Mouse (Mus musculus) heart, embryonic 12.5 days (tissue): ENCODE data around the gene Gm14401. TPM values are rescaled to one million over a fixed set of nuclear protein-coding genes. Genes with fewer than 3 reads are reported as not detected.
"Not testable (repeated sequence)": the region's sequence is repeated elsewhere in the genome, so short reads cannot be mapped to it uniquely, and the experiment has no call there.

Experiments used
- ATAC-seq: fragments of 200-750 bp; cut with Nextera tagmentation; 2 replicates; pipeline ENCODE4 v1.8.0; 2017; ENCODE audit warnings: moderate TSS enrichment, moderate library complexity; ENCODE audit not compliant: insufficient number of reproducible peaks, low FRiP score
- H3K27ac ChIP-seq: fragments of 300-500 bp; sonication (generic); 2 replicates; pipeline ENCODE4 v1.5.1; 2016; ENCODE audit warnings: mild to moderate bottlenecking, moderate library complexity; ENCODE audit not compliant: poor library complexity, severe bottlenecking
- H3K27me3 ChIP-seq: fragments of 300-500 bp; sonication (generic); replicated peaks from 2 replicates; pipeline ENCODE4 v1.6.1; 2016; ENCODE audit warnings: mild to moderate bottlenecking, moderate library complexity
- H3K36me3 ChIP-seq: fragments of 300-500 bp; sonication (generic); 2 replicates; pipeline ENCODE4 v1.6.1; 2016; ENCODE audit warnings: mild to moderate bottlenecking, moderate library complexity
- H3K4me1 ChIP-seq: fragments of 300-500 bp; sonication (generic); replicated peaks from 2 replicates; pipeline ENCODE4 v1.6.1; 2016; ENCODE audit warnings: mild to moderate bottlenecking
- H3K4me2 ChIP-seq: fragments of 300-500 bp; sonication (generic); 2 replicates; pipeline ENCODE4 v1.6.1; 2016; ENCODE audit warnings: mild to moderate bottlenecking, moderate library complexity
- H3K4me3 ChIP-seq: fragments of 300-500 bp; sonication (generic); 2 replicates; pipeline ENCODE4 v1.5.1; 2016; ENCODE audit warnings: mild to moderate bottlenecking
- H3K9ac ChIP-seq: fragments of 300-500 bp; sonication (generic); 2 replicates; pipeline ENCODE4 v1.6.1; 2016; ENCODE audit warnings: mild to moderate bottlenecking, moderate library complexity
- H3K9me3 ChIP-seq: fragments of 300-500 bp; sonication (generic); replicated peaks from 2 replicates; pipeline ENCODE4 v1.6.1; 2016; ENCODE audit warnings: mild to moderate bottlenecking, moderate library complexity
- WGBS: fragments of 180-500 bp; shearing (Covaris S2); methylation state at CpG from one replicate; pipeline ENCODE4 v1.1.7; 2016; 5-methylcytosine and 5-hydroxymethylcytosine counted together
- polyA plus RNA-seq: library from polyadenylated mRNA; unstranded; fragments of >200 nt; fragmentation: Nextera tagmentation; extraction: Ambion mirVana; gene quantifications from 2 replicates; pipeline ENCODE4 v1.2.1, GENCODE M21; 2016

The Gm14401 gene
- polyA plus RNA-seq, result not detected in 2 replicates

- not testable (repeated sequence) for H3K27ac ChIP-seq, H3K27me3 ChIP-seq, H3K36me3 ChIP-seq, H3K9me3 ChIP-seq, H3K4me3 ChIP-seq, H3K4me1 ChIP-seq, H3K4me2 ChIP-seq, H3K9ac ChIP-seq, ATAC-seq
- WGBS, result 60% methylated on average over 7 of the region's 7 CpGs
Observed at GRCm38 (mm10) chr2:177073432-177074423, at the start of gene Gm14401. TSS of gene Gm14401 (plus strand) at chr2:177074320.

- not testable (repeated sequence) for H3K9ac ChIP-seq, ATAC-seq, H3K36me3 ChIP-seq, H3K4me2 ChIP-seq, H3K4me1 ChIP-seq, H3K4me3 ChIP-seq, H3K27ac ChIP-seq, H3K27me3 ChIP-seq, H3K9me3 ChIP-seq
- 84% methylated on average over 1 of the region's 1 CpGs for WGBS
Observed at GRCm38 (mm10) chr2:177072807-177073206, 1.3 kb upstream of the Gm14401 start.

GRCm38 (mm10) chr2:177075015-177075414 is 895 bp downstream of the Gm14401 start:
- ATAC-seq, result not testable (repeated sequence)

GRCm38 (mm10) chr2:177079866-177080265 is 5.7 kb downstream of the Gm14401 start:
- WGBS, result 67% methylated on average over 1 of the region's 1 CpGs

More at GRCm38 (mm10) chr2:177075015-177075414, 895 bp downstream of the Gm14401 start:
- not testable (repeated sequence) for H3K36me3 ChIP-seq, H3K4me3 ChIP-seq, H3K27ac ChIP-seq, H3K27me3 ChIP-seq, H3K4me1 ChIP-seq, H3K9ac ChIP-seq, H3K4me2 ChIP-seq, H3K9me3 ChIP-seq

GRCm38 (mm10) chr2:177109086-177109485 is 35.0 kb downstream of the Gm14401 start:
- not testable (repeated sequence) for ATAC-seq, H3K27ac ChIP-seq

More at GRCm38 (mm10) chr2:177079866-177080265, 5.7 kb downstream of the Gm14401 start:
- H3K4me3 ChIP-seq, H3K27ac ChIP-seq, H3K36me3 ChIP-seq, H3K9me3 ChIP-seq, H3K4me2 ChIP-seq, H3K27me3 ChIP-seq, H3K4me1 ChIP-seq, ATAC-seq, H3K9ac ChIP-seq: not testable (repeated sequence)

GRCm38 (mm10) chr2:177129097-177129496 is 55.0 kb downstream of the Gm14401 start:
- not testable (repeated sequence) for H3K9me3 ChIP-seq, H3K27me3 ChIP-seq, H3K4me2 ChIP-seq, H3K27ac ChIP-seq, H3K9ac ChIP-seq, H3K36me3 ChIP-seq, H3K4me3 ChIP-seq, ATAC-seq, H3K4me1 ChIP-seq
- 28% methylated on average over 1 of the region's 1 CpGs for WGBS

More at GRCm38 (mm10) chr2:177109086-177109485, 35.0 kb downstream of the Gm14401 start:
- 79% methylated on average over 5 of the region's 5 CpGs for WGBS
- not testable (repeated sequence) for H3K36me3 ChIP-seq, H3K27me3 ChIP-seq, H3K4me1 ChIP-seq, H3K9me3 ChIP-seq, H3K4me3 ChIP-seq, H3K4me2 ChIP-seq, H3K9ac ChIP-seq

Other genes starting within 250 kb of the Gm14401 start
- not detected in 2 replicates for gene Gm14408, start 243.2 kb upstream of the Gm14401 start, polyA plus RNA-seq
- 9.9 and 10.6 TPM in 2 replicates for gene Gm14296, start 146.5 kb upstream of the Gm14401 start, polyA plus RNA-seq
- 9.9 and 10.6 TPM in 2 replicates for gene Gm14419, start 73.4 kb upstream of the Gm14401 start, polyA plus RNA-seq
- 18.8 and 19.5 TPM in 2 replicates for gene Gm14410, start 132.1 kb downstream of the Gm14401 start, polyA plus RNA-seq
- gene Gm14409, start 192.7 kb downstream of the Gm14401 start, polyA plus RNA-seq, result not detected in 2 replicates
- 0.28 and 0.48 TPM in 2 replicates for gene Gm14412, start 250.0 kb downstream of the Gm14401 start, polyA plus RNA-seq